Mouse (Mus musculus): ENCODE measurements around the gene Glt6d1. TPM values are rescaled to one million over a fixed set of nuclear protein-coding genes. Genes with fewer than 3 reads are reported as not detected.

Glt6d1 gene
- polyA plus RNA-seq, 1 experiment from 2014 or later: not detected

DNA sequence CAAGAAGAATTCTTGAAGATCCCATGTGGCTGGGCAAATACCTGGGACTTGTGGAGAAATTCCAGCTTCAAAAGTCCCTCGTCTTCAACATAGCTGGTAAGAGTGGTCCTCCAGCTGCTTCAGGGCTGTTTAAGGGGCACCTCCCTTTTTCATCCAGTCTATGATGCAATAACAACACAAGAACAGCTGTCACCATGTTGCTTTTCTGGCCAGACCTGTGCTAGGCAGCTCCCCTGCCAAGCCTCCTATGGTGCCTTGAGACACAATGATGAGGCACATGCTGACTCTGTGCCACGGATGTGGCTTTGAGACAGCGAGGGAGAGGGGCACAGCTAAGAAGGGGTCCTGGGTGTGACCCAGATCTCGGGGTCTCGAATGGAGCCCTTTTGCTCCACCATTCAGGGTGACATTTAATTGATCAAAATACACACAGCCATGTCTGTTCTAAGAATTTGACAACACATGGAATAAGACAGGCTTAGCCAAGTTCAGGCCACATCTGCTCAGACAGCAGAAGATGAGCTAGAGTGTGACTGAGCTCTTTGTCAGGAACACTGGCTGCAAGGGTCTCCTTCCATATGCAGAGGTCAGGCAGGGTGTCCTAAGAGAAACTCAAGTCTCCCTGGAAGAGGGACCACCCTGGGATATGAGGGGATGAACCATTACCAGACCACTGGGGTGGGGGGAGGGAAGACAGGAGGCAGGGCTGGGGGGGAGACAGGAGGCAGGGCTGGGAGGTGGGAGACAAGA, 29.9 kb downstream of the Glt6d1 start:
- H3K9ac ChIP-seq (replicated peaks): no peak overlapping the region

DNA sequence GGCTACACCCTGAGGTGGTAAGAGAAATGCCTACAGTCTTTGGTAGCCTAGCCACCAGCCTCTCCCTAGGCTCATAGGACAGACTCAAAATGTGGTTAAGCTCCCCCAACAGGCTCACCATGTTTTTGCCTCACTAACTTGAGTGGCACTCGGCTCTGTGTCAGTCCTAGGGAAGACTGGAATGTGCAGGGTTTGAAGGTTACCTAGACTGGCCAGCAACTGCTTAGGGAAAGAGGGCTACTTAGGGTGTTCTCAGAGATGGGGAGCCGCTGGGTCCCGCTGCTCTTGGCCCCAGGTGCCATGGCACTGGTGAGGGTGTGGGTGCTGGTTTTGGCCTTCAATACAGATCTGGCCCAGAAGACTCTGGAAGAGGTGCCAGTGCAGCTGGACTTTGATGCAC, 33.7 kb downstream of the Glt6d1 start, which contains the start of gene Gm13539:
TSS of gene Gm13539 (plus strand) at position 301 of the 400 bp plus-strand sequence.
- no peak within 1 kb of the TSS for H3K9ac ChIP-seq (replicated peaks)
- H3K4me3 ChIP-seq (replicated peaks): no peak within 1 kb of the TSS
- no peak within 1 kb of the TSS for H3K4me2 ChIP-seq (replicated peaks)
- WGBS: 88% methylated on average over 3 of the region's 3 CpGs
- no peak within 1 kb of the TSS for H3K27ac ChIP-seq
- no peaks in the 10 kb centered on the region for H3K9me3 ChIP-seq
- H3K4me1 ChIP-seq (replicated peaks): no peaks in the 10 kb centered on the region
- H3K27me3 ChIP-seq: no peaks in the 10 kb centered on the region
- ATAC-seq: no peak
- no peaks in the 10 kb centered on the region for H3K36me3 ChIP-seq

More for the DNA sequence above, 29.9 kb downstream of the Glt6d1 start:
- Histone ChIP-seq H3K36me3 (no peaks in the 10 kb centered on the region), H3K4me1 (replicated peaks) (no peaks in the 10 kb centered on the region), H3K27me3 (no peaks in the 10 kb centered on the region), H3K4me3 (replicated peaks) (no peak overlapping the region), H3K27ac (no peak overlapping the region), H3K4me2 (replicated peaks) (no peak overlapping the region), H3K9me3 (no peaks in the 10 kb centered on the region)
- whole genome bisulfite sequencing: 78% methylated on average over 5 of the region's 5 CpGs
- no peak for ATAC-seq

DNA sequence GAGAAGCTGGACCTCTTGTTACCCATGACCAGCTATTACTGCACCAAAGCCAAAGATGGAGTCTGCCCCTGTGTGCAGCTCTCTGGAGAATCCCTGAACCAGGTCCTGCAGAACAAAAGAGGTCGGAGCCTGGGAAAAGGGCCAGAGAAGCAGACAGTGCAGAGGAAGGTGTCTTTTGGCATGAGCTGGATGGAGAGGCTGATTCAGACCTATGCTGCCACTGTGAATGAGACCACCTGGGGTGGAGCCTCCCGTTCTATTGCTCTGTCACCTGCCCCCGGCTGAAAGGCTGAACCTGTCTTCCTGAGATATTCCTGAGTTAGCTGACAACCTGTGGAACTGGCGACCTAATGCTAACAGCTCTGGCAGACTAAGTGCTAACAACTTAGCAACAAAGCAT, 34.7 kb downstream of the Glt6d1 start:
- no peak for ATAC-seq
- 74% methylated on average over 4 of the region's 4 CpGs for WGBS
- H3K27ac ChIP-seq: no peak overlapping the region
- no peaks in the 10 kb centered on the region for H3K9me3 ChIP-seq
- H3K4me2 ChIP-seq (replicated peaks): no peak overlapping the region
- no peaks in the 10 kb centered on the region for H3K36me3 ChIP-seq
- no peaks in the 10 kb centered on the region for H3K4me1 ChIP-seq (replicated peaks)
- H3K4me3 ChIP-seq (replicated peaks): no peak overlapping the region
- H3K27me3 ChIP-seq: no peaks in the 10 kb centered on the region
- no peak overlapping the region for H3K9ac ChIP-seq (replicated peaks)

DNA sequence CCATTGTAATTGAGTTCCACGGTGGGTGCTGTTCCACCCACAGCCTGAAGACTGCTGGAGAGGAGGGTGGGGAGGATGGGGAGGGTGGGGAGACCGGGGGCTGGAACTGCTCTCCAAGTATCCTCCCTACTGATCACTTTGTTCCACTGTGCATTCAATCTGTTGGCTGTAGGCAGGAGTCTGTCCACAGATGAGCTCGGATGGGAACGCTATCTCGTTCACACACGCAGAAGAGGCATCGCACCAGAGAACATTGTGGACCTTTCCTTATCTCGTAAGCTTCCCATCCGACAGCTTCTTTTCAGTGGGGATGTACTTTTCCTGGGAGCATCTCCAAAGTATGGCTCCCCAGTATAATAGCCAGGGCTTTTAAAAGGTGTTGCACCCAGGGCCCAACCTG, 36.6 kb downstream of the Glt6d1 start:
- Histone ChIP-seq H3K9me3 (no peaks in the 10 kb centered on the region), H3K4me2 (replicated peaks) (no peak overlapping the region), H3K9ac (replicated peaks) (no peak overlapping the region), H3K36me3 (no peaks in the 10 kb centered on the region), H3K4me1 (replicated peaks) (no peaks in the 10 kb centered on the region), H3K27ac (no peak overlapping the region), H3K27me3 (no peaks in the 10 kb centered on the region), H3K4me3 (replicated peaks) (no peak overlapping the region)
- ATAC-seq: no peak
- WGBS: 91% methylated on average over 9 of the region's 9 CpGs

DNA sequence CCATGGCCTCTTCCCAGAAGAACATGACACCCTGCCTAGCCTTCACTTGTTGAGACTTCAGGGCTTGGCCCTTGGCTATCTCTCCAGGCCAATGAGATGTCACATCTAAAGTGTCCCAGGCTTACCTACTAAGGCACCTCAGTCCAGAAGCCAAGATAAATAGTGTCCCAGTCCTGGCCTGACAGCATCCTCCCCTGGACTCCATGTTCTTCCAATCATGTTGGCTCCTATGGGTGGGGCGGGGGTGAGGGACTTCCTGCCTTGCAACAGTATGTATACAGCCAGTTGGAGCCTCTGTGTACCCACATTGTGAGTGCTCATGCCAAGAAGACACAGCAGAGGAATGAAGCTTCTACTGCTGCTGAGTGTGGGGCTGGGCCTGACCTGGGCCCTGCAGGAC, 38.9 kb downstream of the Glt6d1 start, which contains the start of gene Lcn11:
TSS of gene Lcn11 (plus strand) at position 301 of the 400 bp plus-strand sequence.
- Histone ChIP-seq H3K27ac (no peak within 1 kb of the TSS), H3K4me1 (replicated peaks) (no peaks in the 10 kb centered on the region), H3K36me3 (no peaks in the 10 kb centered on the region), H3K4me3 (replicated peaks) (no peak within 1 kb of the TSS), H3K9me3 (no peaks in the 10 kb centered on the region), H3K9ac (replicated peaks) (no peak within 1 kb of the TSS), H3K27me3 (no peaks in the 10 kb centered on the region), H3K4me2 (replicated peaks) (no peak within 1 kb of the TSS)
- WGBS: 83% methylated on average over 1 of the region's 1 CpGs
- ATAC-seq: no peak

DNA sequence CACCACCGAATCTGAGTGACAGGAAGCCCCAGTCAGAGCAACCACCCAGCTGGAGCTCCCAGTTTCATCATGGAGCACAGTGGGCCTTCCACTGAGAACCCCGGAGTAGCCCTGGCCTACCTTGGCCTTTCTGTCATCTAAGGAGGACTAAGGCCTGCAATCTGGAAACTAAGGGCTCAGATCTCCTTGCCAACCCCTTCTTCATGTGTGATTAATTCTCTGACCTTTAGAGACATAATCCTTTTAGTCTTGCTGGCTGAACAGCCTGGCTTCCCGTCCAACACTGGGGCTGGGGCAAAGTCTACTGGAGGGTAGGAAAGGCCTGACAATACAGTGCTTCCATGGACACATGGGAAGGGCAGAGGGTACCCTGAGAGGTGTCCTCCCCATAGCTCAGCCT, 39.7 kb downstream of the Glt6d1 start:
- Histone ChIP-seq H3K27me3 (no peaks in the 10 kb centered on the region), H3K4me1 (replicated peaks) (no peaks in the 10 kb centered on the region), H3K9me3 (no peaks in the 10 kb centered on the region), H3K27ac (no peak overlapping the region), H3K36me3 (no peaks in the 10 kb centered on the region), H3K4me2 (replicated peaks) (no peak overlapping the region), H3K9ac (replicated peaks) (no peak overlapping the region), H3K4me3 (replicated peaks) (no peak overlapping the region)
- 46% methylated on average over 3 of the region's 3 CpGs for WGBS
- no peak for ATAC-seq

DNA sequence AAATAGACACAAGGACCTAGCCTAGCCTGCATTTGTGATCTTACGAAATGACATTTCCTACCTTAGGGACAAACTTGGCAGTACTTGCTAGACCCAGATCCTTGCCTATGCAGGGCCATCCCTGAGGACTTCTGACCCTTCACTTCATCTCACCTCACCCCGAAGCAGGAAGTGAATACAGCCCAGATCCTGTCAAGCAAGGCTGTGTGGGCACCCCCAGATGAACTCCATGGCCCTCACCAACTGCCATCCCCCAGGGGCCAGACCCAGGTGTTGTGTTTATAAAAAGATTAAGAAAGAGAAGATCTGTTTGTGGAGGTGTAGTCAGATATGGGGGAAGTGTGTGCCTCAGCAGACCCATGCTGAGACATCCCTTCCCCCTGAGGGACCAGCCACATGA, 41.0 kb downstream of the Glt6d1 start:
- H3K4me3 ChIP-seq (replicated peaks): no peak overlapping the region
- H3K4me2 ChIP-seq (replicated peaks): no peak overlapping the region
- no peak overlapping the region for H3K9ac ChIP-seq (replicated peaks)
- no peaks in the 10 kb centered on the region for H3K36me3 ChIP-seq
- no peaks in the 10 kb centered on the region for H3K27me3 ChIP-seq
- H3K4me1 ChIP-seq (replicated peaks): no peaks in the 10 kb centered on the region
- no peak overlapping the region for H3K27ac ChIP-seq
- H3K9me3 ChIP-seq: no peaks in the 10 kb centered on the region
- WGBS: 84% methylated on average over 2 of the region's 2 CpGs
- no peak for ATAC-seq

DNA sequence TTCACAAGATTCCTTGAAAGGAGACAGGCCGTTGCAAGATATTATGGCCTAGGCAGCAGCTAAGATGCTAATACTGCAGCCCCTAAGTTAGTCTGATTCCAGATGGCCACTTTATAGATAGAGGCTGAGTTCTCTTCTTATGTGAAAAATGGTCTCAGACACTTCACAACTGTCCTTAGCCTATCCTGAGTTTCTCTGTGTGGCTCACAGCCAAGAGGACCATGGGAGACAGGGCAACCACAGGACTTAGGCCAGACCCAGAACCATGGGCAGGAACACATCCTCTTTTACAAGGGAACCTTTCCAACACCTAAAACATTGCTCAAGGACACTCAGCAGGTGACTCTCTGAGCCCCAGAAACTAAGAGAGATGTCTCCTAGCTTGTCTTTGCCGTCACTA, 42.1 kb downstream of the Glt6d1 start:
- no peak overlapping the region for H3K4me3 ChIP-seq (replicated peaks)
- no peak overlapping the region for H3K9ac ChIP-seq (replicated peaks)
- ATAC-seq: no peak
- H3K4me2 ChIP-seq (replicated peaks): no peak overlapping the region
- H3K27ac ChIP-seq: no peak overlapping the region
- no peaks in the 10 kb centered on the region for H3K4me1 ChIP-seq (replicated peaks)
- H3K36me3 ChIP-seq: no peaks in the 10 kb centered on the region
- 85% methylated on average over 2 of the region's 2 CpGs for WGBS
- no peaks in the 10 kb centered on the region for H3K9me3 ChIP-seq
- no peaks in the 10 kb centered on the region for H3K27me3 ChIP-seq

DNA sequence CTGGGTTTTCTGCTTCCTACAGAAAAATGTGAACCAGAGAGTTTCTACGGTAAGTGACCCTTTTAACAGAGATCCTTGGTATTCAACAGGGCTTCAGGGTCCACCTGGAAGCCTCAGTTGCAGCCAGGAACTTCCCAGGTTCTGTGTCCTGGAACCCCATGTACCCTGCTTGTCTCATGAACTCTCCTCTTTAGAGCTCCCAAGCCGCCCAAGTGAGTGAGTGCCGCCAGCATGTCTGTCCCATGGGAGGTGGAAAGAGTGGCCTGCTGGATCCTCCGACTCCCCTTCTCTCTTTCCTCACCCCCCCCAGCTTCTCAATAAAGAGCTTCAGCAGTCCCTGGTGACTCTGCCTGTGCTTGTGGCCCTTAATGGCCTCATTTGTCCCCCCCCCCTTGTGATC, 47.9 kb downstream of the Glt6d1 start:
- Histone ChIP-seq H3K36me3 (no peaks in the 10 kb centered on the region), H3K27me3 (0 out of 2 replicates have a peak, but pooled peaks cover 2% of the 10 kb centered on the region), H3K9me3 (no peaks in the 10 kb centered on the region), H3K4me1 (replicated peaks) (no peaks in the 10 kb centered on the region), H3K4me3 (replicated peaks) (no peak overlapping the region), H3K27ac (no peak overlapping the region), H3K4me2 (replicated peaks) (no peak overlapping the region), H3K9ac (replicated peaks) (no peak overlapping the region)
- 91% methylated on average over 4 of the region's 4 CpGs for WGBS
- ATAC-seq: no peak

DNA sequence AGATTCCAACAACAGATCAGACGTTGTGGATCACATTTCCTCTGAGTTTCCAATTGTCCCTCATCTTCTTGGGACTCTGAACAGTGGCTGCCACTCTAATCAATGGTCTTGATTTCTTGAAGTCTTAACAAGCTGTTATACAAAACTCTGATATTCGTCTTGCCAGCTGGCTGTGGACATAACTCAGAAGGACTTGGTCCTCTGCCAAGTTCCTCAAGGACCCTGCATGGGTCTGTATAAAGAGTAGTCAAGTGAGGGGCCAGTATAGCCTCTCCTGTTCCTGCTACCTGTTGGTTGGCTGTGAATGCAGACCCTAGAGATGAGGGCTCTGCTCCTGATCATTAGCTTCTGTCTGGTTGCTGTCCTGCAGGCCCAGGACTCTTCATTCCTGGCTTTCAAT, 50.4 kb downstream of the Glt6d1 start, which contains the start of gene Lcn3:
TSS of gene Lcn3 (plus strand) at position 301 of the 400 bp plus-strand sequence.
- Histone ChIP-seq H3K27ac (no peak within 1 kb of the TSS), H3K27me3 (0 out of 2 replicates have a peak, but pooled peaks cover 2% of the 10 kb centered on the region), H3K4me2 (replicated peaks) (no peak within 1 kb of the TSS), H3K4me1 (replicated peaks) (no peaks in the 10 kb centered on the region), H3K9me3 (no peaks in the 10 kb centered on the region), H3K9ac (replicated peaks) (no peak within 1 kb of the TSS), H3K4me3 (replicated peaks) (no peak within 1 kb of the TSS), H3K36me3 (no peaks in the 10 kb centered on the region)
- 55% methylated on average over 2 of the region's 2 CpGs for WGBS
- no peak for ATAC-seq

DNA sequence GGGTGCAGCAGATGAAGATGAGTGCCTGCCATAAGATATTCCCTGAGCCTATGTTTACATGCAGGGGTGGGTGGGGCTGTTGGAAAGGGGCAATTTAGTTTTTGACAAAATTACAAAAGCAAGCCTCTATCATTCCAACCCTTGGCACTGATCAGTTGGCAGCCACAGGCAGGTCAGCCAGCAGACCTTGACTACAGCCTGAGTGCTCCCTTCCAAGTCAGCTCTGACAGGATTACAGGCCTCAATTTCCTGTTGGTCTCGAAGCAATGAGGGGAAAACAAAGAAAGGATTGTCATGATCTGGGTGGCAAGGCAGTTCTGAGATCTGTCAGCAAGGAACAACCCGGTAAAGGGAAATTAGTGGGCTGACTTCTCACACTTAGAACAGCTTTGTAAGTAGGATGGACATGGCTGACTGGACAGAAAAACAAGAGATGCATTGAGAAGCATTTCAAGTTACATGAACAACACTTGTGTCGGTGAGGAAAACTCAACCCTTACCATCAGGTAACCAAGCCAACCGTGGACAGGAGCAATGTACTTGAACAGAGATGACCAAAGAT, 57.5 kb downstream of the Glt6d1 start:
- Histone ChIP-seq H3K9ac (replicated peaks) (no peak overlapping the region), H3K9me3 (0 out of 2 replicates have a peak, but pooled peaks cover 2% of the 10 kb centered on the region), H3K36me3 (no peaks in the 10 kb centered on the region), H3K4me1 (replicated peaks) (no peaks in the 10 kb centered on the region), H3K4me2 (replicated peaks) (no peak overlapping the region), H3K27me3 (no peaks in the 10 kb centered on the region), H3K27ac (no peak overlapping the region), H3K4me3 (replicated peaks) (no peak overlapping the region)
- WGBS: 50% methylated on average over 4 of the region's 4 CpGs
- ATAC-seq: no peak

DNA sequence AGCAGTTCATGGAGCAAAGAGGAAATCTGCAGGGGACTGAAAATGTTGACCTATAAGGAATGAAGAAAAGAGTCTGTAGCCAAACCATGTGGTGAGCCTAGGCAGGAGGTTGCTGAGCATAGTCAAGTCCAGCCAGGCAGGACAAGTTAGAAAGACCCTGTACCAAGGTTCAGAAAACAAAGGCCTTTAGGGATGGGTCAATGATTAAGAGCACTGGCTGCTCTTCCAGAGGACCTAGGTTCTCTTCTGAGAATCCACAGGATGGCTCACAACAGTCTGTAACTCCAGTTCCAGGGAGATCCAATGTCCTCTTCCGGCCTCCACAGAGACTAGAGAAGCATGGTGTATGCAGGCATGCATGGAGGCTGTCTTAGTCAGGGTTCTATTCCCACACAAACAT, 61.4 kb downstream of the Glt6d1 start:
- H3K27me3 ChIP-seq: no peaks in the 10 kb centered on the region
- no peaks in the 10 kb centered on the region for H3K4me1 ChIP-seq (replicated peaks)
- no peak overlapping the region for H3K9ac ChIP-seq (replicated peaks)
- no peaks in the 10 kb centered on the region for H3K36me3 ChIP-seq
- no peak for ATAC-seq
- no peak overlapping the region for H3K4me3 ChIP-seq (replicated peaks)
- H3K9me3 ChIP-seq: 0 out of 2 replicates have a peak, but pooled peaks cover 2% of the 10 kb centered on the region
- H3K4me2 ChIP-seq (replicated peaks): no peak overlapping the region
- H3K27ac ChIP-seq: no peak overlapping the region
- 100% methylated on average over 1 of the region's 1 CpGs for WGBS
